8 mouse cellular contexts compared by ENCODE assay signal in the genomic region with DNA sequence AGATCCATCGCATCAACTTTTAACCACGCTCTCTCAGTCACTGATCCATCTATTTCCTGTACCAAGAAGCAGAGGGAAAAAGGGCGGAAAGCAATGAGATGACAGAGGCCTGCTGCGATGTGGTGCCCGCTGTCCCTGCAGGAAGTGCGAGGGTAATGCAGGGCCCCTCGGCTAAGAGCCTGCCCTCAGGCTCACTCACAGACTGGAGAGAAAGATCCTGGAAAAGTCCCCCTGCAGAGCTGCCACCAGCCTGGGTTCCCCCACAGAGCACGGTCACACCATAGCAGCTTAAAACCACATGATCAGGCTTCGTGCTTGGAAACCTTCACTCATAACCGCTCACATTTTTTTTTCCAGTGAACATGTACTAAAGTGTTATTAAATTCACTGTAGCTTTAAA. TPM values are rescaled to one million over a fixed set of nuclear protein-coding genes. Genes with fewer than 3 reads are reported as not detected.
DNase-seq lines count a peak whose midpoint lies in the region; ATAC-seq lines count a peak whose summit lies in the region.

No protein-coding gene starts in this region.

- no peak overlapping the region for H3K4me3 ChIP-seq in forebrain, embryonic 13.5 days
- H3K4me3 ChIP-seq in limb, embryonic 12.5 days (replicated peaks) = no peak overlapping the region
- no peak overlapping the region for H3K4me3 ChIP-seq in stomach, embryonic 15.5 days (replicated peaks)

- H3K4me2 ChIP-seq in forebrain, embryonic 13.5 days = peak overlapping the region; percentile 10; the same call in 1 of the 2 replicates
- H3K4me2 ChIP-seq in limb, embryonic 12.5 days = no peak overlapping the region
- H3K4me2 ChIP-seq in stomach, embryonic 15.5 days = no peak overlapping the region

- peaks cover 26% of the 10 kb centered on the region for H3K4me1 ChIP-seq in forebrain, embryonic 13.5 days
- peaks cover 50% of the 10 kb centered on the region for H3K4me1 ChIP-seq in limb, embryonic 12.5 days (replicated peaks)
- peaks cover 16% of the 10 kb centered on the region; the same call in 1 of the 2 replicates for H3K4me1 ChIP-seq in stomach, embryonic 15.5 days

- H3K36me3 ChIP-seq in forebrain, embryonic 13.5 days (ENCODE audit: poor library complexity, severe bottlenecking) = peaks cover 22% of the 10 kb centered on the region
- H3K36me3 ChIP-seq in limb, embryonic 12.5 days = peaks cover 30% of the 10 kb centered on the region
- peaks cover 8% of the 10 kb centered on the region; the same call in 1 of the 2 replicates for H3K36me3 ChIP-seq in stomach, embryonic 15.5 days

- H3K9me3 ChIP-seq in forebrain, embryonic 13.5 days (replicated peaks) = no peaks in the 10 kb centered on the region
- H3K9me3 ChIP-seq in limb, embryonic 12.5 days = peaks cover 4% of the 10 kb centered on the region; the same call in 1 of the 2 replicates
- H3K9me3 ChIP-seq in stomach, embryonic 15.5 days = no peaks in the 10 kb centered on the region

- peak; percentile 52 for DNase-seq in thymus, postnatal 0 days (ENCODE audit: low spot score)
- DNase-seq in thymus, postnatal 36 days = no peak
- DNase-seq in urinary bladder, postnatal 14 days (ENCODE audit: low spot score) = no peak
- no peak for DNase-seq in layer of hippocampus, adult 9-11 months

- H3K27ac ChIP-seq in forebrain, embryonic 13.5 days = peak overlapping the region; percentile 51
- peak overlapping the region; percentile 24 for H3K27ac ChIP-seq in limb, embryonic 12.5 days
- peak overlapping the region; percentile 48; the same call in 1 of the 2 replicates for H3K27ac ChIP-seq in stomach, embryonic 15.5 days

- WGBS in forebrain, embryonic 13.5 days = 31% methylated on average over 10 of the region's 10 CpGs
- 21% methylated on average over 10 of the region's 10 CpGs for WGBS in limb, embryonic 12.5 days
- WGBS in stomach, embryonic 15.5 days = 30% methylated on average over 10 of the region's 10 CpGs

- H3K9ac ChIP-seq in forebrain, embryonic 13.5 days = no peak overlapping the region
- H3K9ac ChIP-seq in limb, embryonic 12.5 days (replicated peaks) = no peak overlapping the region
- H3K9ac ChIP-seq in stomach, embryonic 15.5 days = no peak overlapping the region

- H3K27me3 ChIP-seq in forebrain, embryonic 13.5 days = no peaks in the 10 kb centered on the region
- H3K27me3 ChIP-seq in limb, embryonic 12.5 days = no peaks in the 10 kb centered on the region
- no peaks in the 10 kb centered on the region for H3K27me3 ChIP-seq in stomach, embryonic 15.5 days (replicated peaks)

- ATAC-seq in forebrain, embryonic 13.5 days = peak; percentile 62
- peak; percentile 71 for ATAC-seq in limb, embryonic 12.5 days (ENCODE audit: insufficient number of reproducible peaks, insufficient read depth, low FRiP score, low TSS enrichment, low read depth)
- ATAC-seq in stomach, embryonic 15.5 days (ENCODE audit: insufficient read depth, low FRiP score, low read depth) = no peak
- no peak for ATAC-seq in cerebellum, adult (ENCODE audit: insufficient number of reproducible peaks, low FRiP score, low TSS enrichment)

RNA-seq across cellular contexts. Expression of a gene that starts 25.7 kb away (rescaled TPM):
- polyA plus RNA-seq in thymus, postnatal 0 days (2015; fragmentation: Nextera tagmentation; extraction: Ambion mirVana) = 76.5 and 82.2 TPM in 2 replicates
- polyA plus RNA-seq in forebrain, embryonic 13.5 days (2015; fragmentation: Nextera tagmentation; extraction: Ambion mirVana) = 48.1 and 51.3 TPM in 2 replicates
- 40.8 and 41.0 TPM in 2 replicates for polyA plus RNA-seq in limb, embryonic 12.5 days (2016; fragmentation: Nextera tagmentation; extraction: Ambion mirVana)
- polyA plus RNA-seq in stomach, embryonic 15.5 days (2015; fragmentation: Nextera tagmentation; extraction: Ambion mirVana) = 43.9 and 44.4 TPM in 2 replicates

Comparison
In these comparisons a context has a peak if more than half of its experiments do, and no peak if none do; other contexts are left out.
1. ATAC-seq: peak in forebrain, embryonic 13.5 days (single experiment) and limb, embryonic 12.5 days (single experiment); none in stomach, embryonic 15.5 days (single experiment) and cerebellum, adult (single experiment).
2. Peak in every context shown above with its lines, with median percentiles within 50 percentile points of each other: H3K27ac ChIP-seq.